Mouse (Mus musculus): ENCODE results near the gene Ccdc162.

GRCm38 (mm10) chr10:41520410-41520673 is 196.1 kb downstream of the Ccdc162 start:
- TF ChIP-seq EP300 (IDR thresholded peaks at IDR 0.05; ENCODE audit: low read depth): no peak
- no peak for TF ChIP-seq CTCF (IDR thresholded peaks at IDR 0.05; ENCODE audit: low read depth)

Data from heart, postnatal 0 days (tissue).